Comparison of ENCODE assay signal across 8 mouse cellular contexts in genomic region chr9:103207846-103208245, GRCm38 (mm10). TPM values are rescaled to one million over a fixed set of nuclear protein-coding genes. Genes with fewer than 3 reads are reported as not detected.
DNase-seq lines count a peak whose midpoint lies in the region; ATAC-seq lines count a peak whose summit lies in the region.

No protein-coding gene starts in this region.

- H3K4me1 ChIP-seq in intestine, embryonic 16.5 days (ENCODE audit: control insufficient read depth, insufficient read depth, low read length) = peaks cover 3% of the 10 kb centered on the region; the same call in 1 of the 2 replicates
- H3K4me1 ChIP-seq in midbrain, embryonic 11.5 days (ENCODE audit: control insufficient read depth, insufficient read depth, low read length) = no peaks in the 10 kb centered on the region

- peak overlapping the region; percentile 28 for H3K4me3 ChIP-seq in intestine, embryonic 16.5 days (ENCODE audit: low read length)
- 0 out of 2 replicates have a peak overlapping the region, but pooled peaks have one; percentile 5 for H3K4me3 ChIP-seq in midbrain, embryonic 11.5 days (ENCODE audit: low read depth, low read length)

- peak overlapping the region; percentile 58 for H3K4me2 ChIP-seq in intestine, embryonic 16.5 days (ENCODE audit: low read depth, low read length)
- H3K4me2 ChIP-seq in midbrain, embryonic 11.5 days = peak overlapping the region; percentile 40

- H3K9ac ChIP-seq in intestine, embryonic 16.5 days (ENCODE audit: low read depth, low read length) = peak overlapping the region; percentile 40
- H3K9ac ChIP-seq in midbrain, embryonic 11.5 days (ENCODE audit: low read length) = no peak overlapping the region

- WGBS in intestine, embryonic 16.5 days = 11% methylated on average over 16 of the region's 16 CpGs
- WGBS in midbrain, embryonic 11.5 days = 12% methylated on average over 16 of the region's 16 CpGs

- H3K27ac ChIP-seq in intestine, embryonic 16.5 days (ENCODE audit: low read length) = no peak overlapping the region
- H3K27ac ChIP-seq in midbrain, embryonic 11.5 days (ENCODE audit: low read depth, low read length) = no peak overlapping the region

- no peaks in the 10 kb centered on the region for H3K27me3 ChIP-seq in intestine, embryonic 16.5 days (replicated peaks; ENCODE audit: control insufficient read depth, insufficient read depth, low read length)
- no peaks in the 10 kb centered on the region for H3K27me3 ChIP-seq in midbrain, embryonic 11.5 days (ENCODE audit: control insufficient read depth, insufficient read depth, low read length)

- H3K9me3 ChIP-seq in intestine, embryonic 16.5 days (ENCODE audit: control insufficient read depth, low read length) = no peaks in the 10 kb centered on the region
- no peaks in the 10 kb centered on the region for H3K9me3 ChIP-seq in midbrain, embryonic 11.5 days (ENCODE audit: control insufficient read depth, low read length)

- peak; percentile 100 for ATAC-seq in granulocyte monocyte progenitor cell, adult 5-6 weeks (replicated peaks; ENCODE audit: poor library complexity, severe bottlenecking)
- ATAC-seq in intestine, embryonic 16.5 days = peak; percentile 90
- ATAC-seq in midbrain, embryonic 11.5 days (ENCODE audit: low FRiP score) = peak; percentile 91

- H3K36me3 ChIP-seq in intestine, embryonic 16.5 days (ENCODE audit: control insufficient read depth, insufficient read depth, low read length) = no peaks in the 10 kb centered on the region
- H3K36me3 ChIP-seq in midbrain, embryonic 11.5 days (ENCODE audit: control insufficient read depth, insufficient read depth, low read length) = no peaks in the 10 kb centered on the region; the same call in 1 of the 2 replicates

- DNase-seq in ovary, adult 18-20 months (ENCODE audit: low spot score) = peak; percentile 56
- DNase-seq in ovary, postnatal 10 days (ENCODE audit: low spot score) = no peak
- DNase-seq in embryo, embryonic 10 days (ENCODE audit: low spot score) = peak; percentile 90
- DNase-seq in left cerebral cortex, postnatal 4 days = peak; percentile 68
- DNase-seq in midbrain, embryonic 11.5 days (ENCODE audit: low spot score, missing footprints) = peak; percentile 96
- DNase-seq in skeletal muscle tissue, adult 2 months (ENCODE audit: low read depth, low spot score) = peak; percentile 67

- intact Hi-C loops in left cerebral cortex, postnatal 4 days (cut with DNase I) = loop anchor here (10.0 kb wide), 1 partner anchor 97 kb away; the partner anchor contains the start of genes 1300017J02Rik and Topbp1

RNA-seq across cellular contexts. Expression of gene Srprb, which starts 5.9 kb away (rescaled TPM):
- total RNA-seq in granulocyte monocyte progenitor cell, adult 5-6 weeks (2014; fragmentation: Nextera tagmentation) = 34.0 and 34.8 TPM in 2 replicates
- 24.4 and 24.6 TPM in 2 replicates for total RNA-seq in granulocyte monocyte progenitor cell, adult 5-6 weeks (2017)
- 51.0 and 51.7 TPM in 2 replicates for polyA plus RNA-seq in intestine, embryonic 16.5 days (2015; fragmentation: Nextera tagmentation; extraction: Ambion mirVana)
- total RNA-seq in left cerebral cortex, postnatal 4 days (2021) = 10 to 100 TPM; 21.8 to 24.4 TPM
- polyA plus RNA-seq in midbrain, embryonic 11.5 days (2014; fragmentation: Nextera tagmentation; extraction: Ambion mirVana) = 61.5 and 62.6 TPM in 2 replicates

RNA-seq across cellular contexts. Expression of gene Gm20425, which starts 22.3 kb away (rescaled TPM):
- 0.17 TPM in 1 of 2 replicates, not detected in the other for total RNA-seq in granulocyte monocyte progenitor cell, adult 5-6 weeks (2014; fragmentation: Nextera tagmentation)
- 1.4 TPM in 1 of 2 replicates, not detected in the other for total RNA-seq in granulocyte monocyte progenitor cell, adult 5-6 weeks (2017)
- not detected in 2 replicates for polyA plus RNA-seq in intestine, embryonic 16.5 days (2015; fragmentation: Nextera tagmentation; extraction: Ambion mirVana)
- total RNA-seq in left cerebral cortex, postnatal 4 days (2021) = 1 to 10 TPM; 2.6 to 3.0 TPM
- 1.5 and 4.6 TPM in 2 replicates for polyA plus RNA-seq in midbrain, embryonic 11.5 days (2014; fragmentation: Nextera tagmentation; extraction: Ambion mirVana)

RNA-seq across cellular contexts. Expression of gene Trf, which starts 22.4 kb away (rescaled TPM):
- 83.7 and 112 TPM in 2 replicates for total RNA-seq in granulocyte monocyte progenitor cell, adult 5-6 weeks (2014; fragmentation: Nextera tagmentation)
- total RNA-seq in granulocyte monocyte progenitor cell, adult 5-6 weeks (2017) = 98.7 and 115 TPM in 2 replicates
- polyA plus RNA-seq in intestine, embryonic 16.5 days (2015; fragmentation: Nextera tagmentation; extraction: Ambion mirVana) = 249 and 380 TPM in 2 replicates
- 10 to 100 TPM in 1 of 2 experiments, 1 to 10 TPM in 1; 6.1 to 11.1 TPM for total RNA-seq in left cerebral cortex, postnatal 4 days (2021)
- polyA plus RNA-seq in midbrain, embryonic 11.5 days (2014; fragmentation: Nextera tagmentation; extraction: Ambion mirVana) = 18.0 and 18.7 TPM in 2 replicates

Comparison
In these comparisons a context has a peak if more than half of its experiments do, and no peak if none do; other contexts are left out.
1. RNA of gene Trf, which starts 22.4 kb away (total RNA-seq): 83.7 to 115 TPM in granulocyte monocyte progenitor cell, adult 5-6 weeks; 6.1 to 11.1 TPM in left cerebral cortex, postnatal 4 days; every median in the first group is over 4 times any median in the second.
2. Peak in every context shown above with its lines, with median percentiles within 50 percentile points of each other: ATAC-seq.